Mouse (Mus musculus) frontal cortex, postnatal 10 days (tissue): ENCODE results near the gene Rad51.
A peak's percentile ranks its signal among the peaks of the same experiment; 100 is the strongest.

Source experiments
- DNase-seq, 2 experiments: peaks; one replicate each; pipeline ENCODE4 v3.0.0; 2022; ENCODE audit warnings: low spot score in 2 of 2, mixed read lengths in 1 of 2

Gene Rad51

GRCm38 (mm10) chr2:119163999-119164398, 51.4 kb downstream of the Rad51 start:
- DNase-seq: no peak

- DNase-seq: no peak
Measured at GRCm38 (mm10) chr2:119165401-119165800, 52.8 kb downstream of the Rad51 start.

- DNase-seq: no peak
Measured at GRCm38 (mm10) chr2:119166901-119167865, 54.6 kb downstream of the Rad51 start, which contains the start of gene Gchfr. Gene Gchfr (plus strand): TSS chr2:119167773.

GRCm38 (mm10) chr2:119167866-119168256, 55.3 kb downstream of the Rad51 start:
- DNase-seq: no peak

GRCm38 (mm10) chr2:119170282-119170681, 57.7 kb downstream of the Rad51 start:
- no peak for DNase-seq

GRCm38 (mm10) chr2:119171574-119171973, 59.0 kb downstream of the Rad51 start:
- DNase-seq: no peak

GRCm38 (mm10) chr2:119172446-119172845, 59.9 kb downstream of the Rad51 start:
- DNase-seq: no peak

- no peak for DNase-seq
Measured at GRCm38 (mm10) chr2:119172862-119173576, 60.4 kb downstream of the Rad51 start.

GRCm38 (mm10) chr2:119173991-119174651, 61.5 kb downstream of the Rad51 start, which contains the start of gene Gm14137:
Gene Gm14137 (plus strand): TSS chr2:119174509.
- DNase-seq: no peak

GRCm38 (mm10) chr2:119174866-119175265, 62.3 kb downstream of the Rad51 start:
- no peak for DNase-seq

- DNase-seq: no peak
Measured at GRCm38 (mm10) chr2:119175614-119176013, 63.0 kb downstream of the Rad51 start.

GRCm38 (mm10) chr2:119176761-119177160, 64.2 kb downstream of the Rad51 start:
- DNase-seq: no peak

GRCm38 (mm10) chr2:119177384-119177939, 64.9 kb downstream of the Rad51 start:
- no peak for DNase-seq

GRCm38 (mm10) chr2:119182914-119183313, 70.3 kb downstream of the Rad51 start:
- no peak for DNase-seq

- peak; percentile 51 to 76 for DNase-seq
Measured at GRCm38 (mm10) chr2:119189029-119189710, 76.6 kb downstream of the Rad51 start.

GRCm38 (mm10) chr2:119190969-119191368, 78.4 kb downstream of the Rad51 start:
- no peak for DNase-seq

GRCm38 (mm10) chr2:119194140-119194539, 81.5 kb downstream of the Rad51 start:
- DNase-seq: no peak

GRCm38 (mm10) chr2:119196316-119197108, 83.9 kb downstream of the Rad51 start:
- DNase-seq: no peak
